Mouse (Mus musculus) urinary bladder, postnatal 14 days (tissue): Measurements from ENCODE around the gene Myh15.
"Not testable (repeated sequence)": the region's sequence is repeated elsewhere in the genome, so short reads cannot be mapped to it uniquely, and the experiment has no call there.

Experiments
- DNase-seq: peaks from one replicate; pipeline ENCODE4 v3.0.0; 2021; ENCODE audit warnings: low spot score

Myh15 gene

DNA sequence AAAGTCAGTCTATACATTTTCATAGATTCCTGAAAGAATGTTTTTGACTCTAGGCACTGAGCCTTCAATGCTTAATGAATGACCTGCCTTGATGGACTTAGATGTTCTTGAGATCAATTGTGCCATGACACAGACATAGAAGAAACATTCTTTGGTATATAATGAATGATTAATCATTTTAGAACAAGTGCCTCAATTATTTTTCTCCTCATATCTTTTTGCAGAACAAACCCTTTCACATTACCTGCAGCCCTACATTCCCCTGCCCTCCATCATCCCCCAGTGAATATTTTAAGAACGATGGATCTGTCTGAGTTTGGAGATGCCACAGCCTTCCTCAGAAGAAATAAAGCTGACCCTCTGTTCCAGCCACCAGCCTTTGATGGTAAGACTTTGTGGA is at the start of gene Myh15:
Gene Myh15 (plus strand): TSS at position 301 of the 400 bp plus-strand sequence.
- DNase-seq, result no peak

DNA sequence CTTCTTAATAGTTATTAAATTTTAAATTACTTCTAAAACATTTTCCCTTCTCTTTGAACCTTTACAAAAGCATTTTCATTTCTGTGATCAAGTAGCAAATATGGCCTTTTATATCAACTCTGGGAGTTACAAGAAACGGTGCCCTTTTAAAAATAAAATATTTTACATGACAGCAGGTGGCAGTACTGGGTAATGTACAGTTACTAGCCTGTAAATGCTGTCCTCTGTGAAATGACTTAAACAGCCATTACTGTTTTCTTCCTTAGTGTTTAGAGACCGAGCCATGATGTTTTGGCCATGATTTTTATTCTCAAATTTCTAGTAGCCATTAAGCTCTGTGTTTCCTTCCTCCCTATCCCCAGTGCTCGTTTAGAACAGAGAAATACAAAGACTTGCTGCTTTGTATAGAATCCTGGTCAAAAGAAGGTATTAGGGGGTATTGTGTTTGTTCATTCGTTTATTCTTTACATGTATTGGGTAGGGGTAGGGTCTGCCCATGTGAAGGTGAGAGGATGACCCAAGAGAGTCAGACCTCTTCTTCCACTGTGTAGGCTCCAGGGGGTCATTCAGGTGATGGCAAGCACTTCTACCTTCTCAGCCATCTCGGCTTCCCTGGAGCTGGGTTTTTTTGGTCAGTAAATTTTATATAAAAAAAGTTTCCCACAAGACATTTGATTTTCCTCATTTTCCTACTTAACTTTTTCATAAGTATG is 40.5 kb upstream of the Myh15 start:
- no peak for DNase-seq

DNA sequence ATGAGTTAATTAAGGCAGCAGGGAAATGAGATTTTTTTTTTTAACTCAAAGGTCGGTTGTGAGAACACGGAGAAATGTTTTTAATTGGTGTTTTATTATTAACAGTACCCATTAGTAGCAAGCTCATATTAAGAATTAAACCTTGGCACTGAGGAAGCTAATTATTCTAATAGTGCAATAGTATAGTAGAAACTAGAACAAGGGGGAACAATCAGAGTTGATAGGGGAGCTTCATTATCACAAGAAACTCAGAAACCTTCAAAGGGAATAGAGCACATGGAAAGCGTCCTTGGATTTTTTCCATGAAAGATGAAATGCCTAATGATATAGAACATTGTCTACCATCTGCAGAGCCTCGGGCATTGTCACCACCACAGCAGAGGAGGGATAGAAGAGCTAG is 21.4 kb upstream of the Myh15 start:
- no peak for DNase-seq

GRCm38 (mm10) chr16:49037771-49038170 is 19.5 kb upstream of the Myh15 start:
- DNase-seq, result no peak

GRCm38 (mm10) chr16:49040554-49041221 is 16.6 kb upstream of the Myh15 start:
- no peak for DNase-seq

- no peak for DNase-seq
These were observed 8.1 kb upstream of the Myh15 start for GRCm38 (mm10) chr16:49049214-49049613.

GRCm38 (mm10) chr16:49069256-49069963 is 12.1 kb downstream of the Myh15 start:
- DNase-seq, result no peak

- DNase-seq, result no peak
These were observed 14.0 kb downstream of the Myh15 start for GRCm38 (mm10) chr16:49071316-49071715.

GRCm38 (mm10) chr16:49128015-49128414 is 70.7 kb downstream of the Myh15 start:
- DNase-seq, result no peak

GRCm38 (mm10) chr16:49156193-49156592 is 98.9 kb downstream of the Myh15 start:
- no peak for DNase-seq

GRCm38 (mm10) chr16:49164349-49165137 is 107.3 kb downstream of the Myh15 start:
- DNase-seq, result peak; percentile 65

GRCm38 (mm10) chr16:49165728-49166127 is 108.4 kb downstream of the Myh15 start:
- no peak for DNase-seq

DNA sequence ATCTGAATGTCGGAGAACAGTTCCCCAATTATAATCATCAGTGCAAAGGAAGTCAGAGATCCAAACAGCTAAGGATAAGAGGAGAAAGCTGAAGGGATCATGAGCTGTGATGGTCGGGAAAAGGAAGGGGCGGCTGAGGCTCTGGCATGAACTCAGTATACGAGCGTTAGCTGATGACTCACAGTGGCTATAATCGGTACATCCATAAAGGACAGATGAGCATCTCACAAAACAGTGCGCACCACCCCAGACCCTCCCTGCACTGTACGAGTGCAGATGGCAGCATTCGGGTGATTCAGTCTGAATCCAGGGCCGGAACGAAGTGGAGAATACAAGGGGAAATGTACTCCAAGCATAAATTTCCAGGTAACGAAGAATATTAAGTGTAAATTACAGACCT is 110.0 kb downstream of the Myh15 start:
- no peak for DNase-seq

GRCm38 (mm10) chr16:49175077-49175476 is 117.8 kb downstream of the Myh15 start:
- DNase-seq, result no peak

DNA sequence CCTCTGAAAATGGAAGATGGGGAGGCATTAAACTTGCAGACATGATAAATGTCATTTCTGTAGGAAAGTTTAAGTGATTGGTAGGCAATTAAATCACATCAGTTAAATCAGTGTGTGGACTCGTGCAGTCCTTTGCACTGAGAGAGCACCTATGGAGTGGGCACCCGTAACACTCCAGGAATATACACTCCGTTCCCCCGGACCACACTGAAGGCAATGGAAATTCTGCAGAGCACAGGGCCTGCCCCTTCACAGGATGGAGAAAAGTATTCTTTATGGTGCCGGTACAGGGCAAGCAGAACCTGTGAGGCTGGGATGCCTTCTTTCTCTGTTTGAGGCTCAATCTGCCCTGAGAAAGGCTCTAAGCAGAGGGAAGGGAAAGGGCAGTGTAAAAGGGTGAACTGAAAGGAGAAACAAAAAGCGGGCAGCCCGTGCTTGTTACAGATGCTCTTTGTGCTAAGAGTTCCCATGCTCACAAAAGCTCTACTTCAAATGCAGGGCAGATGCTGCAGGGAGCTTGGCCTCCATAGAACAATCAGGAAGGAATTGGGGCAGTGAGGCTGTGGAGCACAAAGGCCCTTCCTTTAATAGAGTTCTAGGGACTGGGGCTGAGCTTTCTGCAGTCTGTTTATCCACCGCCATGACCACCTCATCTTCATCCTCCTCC is 118.6 kb downstream of the Myh15 start:
- DNase-seq, result no peak

DNA sequence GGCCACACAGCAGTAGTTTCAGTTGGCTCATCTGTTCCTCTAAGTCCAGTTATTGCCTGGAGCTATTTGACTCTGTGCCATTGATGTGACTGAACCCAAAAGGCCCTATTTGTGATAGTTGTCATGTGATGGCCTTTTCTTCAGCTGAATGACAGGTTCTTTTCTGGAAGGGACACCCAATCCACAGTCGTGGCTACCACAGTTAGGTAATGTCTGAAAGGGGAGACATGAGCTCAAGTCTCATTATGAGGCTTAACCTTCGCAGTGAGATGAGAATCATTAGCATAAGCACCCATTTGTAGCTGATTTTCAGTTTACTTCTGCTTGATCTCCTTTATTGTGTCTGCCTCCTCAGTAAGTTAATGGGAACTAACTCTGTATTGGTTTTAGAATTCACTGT is 136.2 kb downstream of the Myh15 start:
- DNase-seq, result no peak

DNA sequence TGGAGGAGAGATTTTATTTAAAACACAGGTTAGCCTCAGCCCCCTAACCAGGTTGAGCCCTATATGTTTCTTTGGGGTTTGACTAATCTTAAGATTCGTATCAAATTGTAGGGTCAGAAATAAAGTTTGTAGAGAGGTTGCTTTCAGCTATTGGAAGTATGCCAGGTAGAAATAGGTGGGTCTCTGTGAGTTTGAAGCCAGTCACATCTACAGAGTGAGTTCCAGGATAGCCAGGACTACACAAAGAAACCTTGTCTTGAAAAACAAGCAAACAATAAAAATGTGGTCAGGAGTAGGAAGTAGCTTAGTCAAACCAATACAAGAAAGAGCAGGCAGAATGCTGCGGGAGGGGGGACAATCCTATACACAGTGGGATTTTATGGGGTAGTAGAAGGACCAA is 136.7 kb downstream of the Myh15 start:
- no peak for DNase-seq

GRCm38 (mm10) chr16:49196290-49196689 is 139.0 kb downstream of the Myh15 start:
- no peak for DNase-seq

- DNase-seq, result no peak
These were observed 140.7 kb downstream of the Myh15 start for GRCm38 (mm10) chr16:49197951-49198350.

DNA sequence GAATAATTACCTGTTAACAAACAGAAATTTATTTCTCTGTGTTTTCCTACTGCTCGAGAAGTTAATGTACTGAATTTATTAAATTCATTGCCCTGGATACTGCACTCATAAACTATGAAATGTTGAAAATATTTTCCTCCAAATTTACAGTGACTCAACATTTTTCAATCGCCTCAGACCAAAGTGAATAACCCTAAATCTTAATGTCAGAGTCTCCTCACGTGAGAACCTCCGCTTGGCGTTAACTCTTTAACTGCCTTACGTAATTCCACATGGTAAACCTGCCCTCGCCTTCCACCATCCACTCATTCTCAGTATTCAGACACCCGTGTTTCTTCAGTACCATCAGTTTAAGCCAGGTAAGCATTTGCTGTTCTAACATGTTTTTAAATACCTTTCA is 166.4 kb downstream of the Myh15 start:
- DNase-seq, result no peak

- DNase-seq, result not testable (repeated sequence)
These were observed 186.2 kb downstream of the Myh15 start for GRCm38 (mm10) chr16:49243517-49243916.
